Mouse (Mus musculus): Measurements from ENCODE around the gene Fndc3b. TPM values are rescaled to one million over a fixed set of nuclear protein-coding genes. Genes with fewer than 3 reads are reported as not detected.

The Fndc3b gene
- polyA plus RNA-seq, 1 experiment: 0.04 TPM

DNA sequence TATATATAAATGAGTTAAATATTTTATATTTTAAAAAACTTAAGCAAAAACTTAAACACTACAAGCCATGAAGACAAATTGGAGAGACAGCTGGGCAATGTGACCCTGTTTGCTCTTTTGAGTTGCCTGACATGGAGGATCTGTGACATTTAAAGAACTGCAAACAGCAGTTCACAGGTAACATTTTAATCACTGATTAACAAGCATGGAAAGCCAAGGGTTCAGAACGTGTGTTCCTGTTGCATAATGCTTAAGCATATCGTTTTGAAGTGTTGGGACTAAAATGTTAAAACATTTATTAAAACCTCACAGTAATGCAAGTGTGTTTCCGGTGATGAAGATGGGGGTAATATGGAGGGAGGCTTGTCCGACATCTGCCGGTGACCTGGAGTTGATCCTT, 99.1 kb downstream of the Fndc3b start:
- Histone ChIP-seq H3K9me3 (ENCODE audit: control insufficient read depth, low read length) (no peaks in the 10 kb centered on the region), H3K27me3 (ENCODE audit: control insufficient read depth) (peaks cover 2% of the 10 kb centered on the region; the same call in 1 of the 2 replicates), H3K36me3 (ENCODE audit: control insufficient read depth) (no peaks in the 10 kb centered on the region; the same call in 1 of the 2 replicates), H3K4me1 (ENCODE audit: control insufficient read depth) (peaks cover 4% of the 10 kb centered on the region; the same call in 1 of the 2 replicates), H3K4me3 (replicated peaks) (no peak overlapping the region)
- TF ChIP-seq TAL1 (IDR thresholded peaks at IDR 0.05; ENCODE audit: low read length) (no peak), GATA1 (IDR thresholded peaks at IDR 0.05; ENCODE audit: low read length) (no peak)

DNA sequence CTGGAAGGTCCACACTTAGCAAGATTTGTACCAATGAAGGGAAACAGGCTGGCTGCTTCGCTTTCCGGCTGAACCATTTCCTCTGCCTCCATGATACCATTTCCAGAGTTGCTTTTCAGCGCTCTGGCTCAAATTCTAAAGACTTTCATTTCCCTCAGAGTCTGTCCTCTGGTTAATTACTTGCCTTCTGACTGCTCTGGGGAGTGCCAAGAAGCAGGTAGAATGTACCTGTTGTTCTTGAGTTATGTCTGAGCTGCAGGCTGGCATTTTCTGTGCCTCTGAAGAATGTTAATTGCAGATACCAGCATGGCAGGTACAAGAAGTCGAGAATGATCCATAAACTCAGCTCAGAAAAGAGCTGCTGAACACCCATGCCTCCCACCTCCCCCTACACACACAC, 100.6 kb downstream of the Fndc3b start:
- no peaks in the 10 kb centered on the region for H3K9me3 ChIP-seq (ENCODE audit: control insufficient read depth, low read length)
- H3K36me3 ChIP-seq (ENCODE audit: control insufficient read depth): no peaks in the 10 kb centered on the region; the same call in 1 of the 2 replicates
- no peak overlapping the region for H3K4me3 ChIP-seq (replicated peaks)
- TF ChIP-seq GATA1 (IDR thresholded peaks at IDR 0.05; ENCODE audit: low read length) (no peak), TAL1 (IDR thresholded peaks at IDR 0.05; ENCODE audit: low read length) (no peak)
- peaks cover 2% of the 10 kb centered on the region; the same call in 1 of the 2 replicates for H3K4me1 ChIP-seq (ENCODE audit: control insufficient read depth)
- peaks cover 2% of the 10 kb centered on the region; the same call in 1 of the 2 replicates for H3K27me3 ChIP-seq (ENCODE audit: control insufficient read depth)

DNA sequence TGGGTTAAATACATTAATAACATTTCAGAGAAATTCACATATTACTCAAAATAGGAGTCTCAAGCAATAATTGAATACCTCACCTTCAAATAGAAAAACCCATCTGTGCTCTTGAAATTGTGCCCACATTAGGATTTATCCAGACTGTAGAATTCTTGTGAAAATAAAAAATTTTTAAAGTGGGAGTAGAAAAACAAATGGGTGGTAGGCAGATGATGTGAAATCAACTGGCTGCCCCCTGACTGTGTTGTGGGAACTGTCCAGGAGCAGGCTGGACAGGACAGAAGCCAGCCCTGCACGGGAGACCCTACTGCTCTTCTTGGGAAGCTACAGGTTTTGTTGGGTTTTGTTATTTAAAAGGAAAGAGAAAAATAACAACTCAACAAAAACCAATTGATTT, 101.0 kb downstream of the Fndc3b start:
- H3K4me1 ChIP-seq (ENCODE audit: control insufficient read depth): peaks cover 2% of the 10 kb centered on the region; the same call in 1 of the 2 replicates
- TF ChIP-seq TAL1 (IDR thresholded peaks at IDR 0.05; ENCODE audit: low read length) (no peak), GATA1 (IDR thresholded peaks at IDR 0.05; ENCODE audit: low read length) (no peak)
- H3K27me3 ChIP-seq (ENCODE audit: control insufficient read depth): peaks cover 2% of the 10 kb centered on the region; the same call in 1 of the 2 replicates
- H3K9me3 ChIP-seq (ENCODE audit: control insufficient read depth, low read length): no peaks in the 10 kb centered on the region
- no peak overlapping the region for H3K4me3 ChIP-seq (replicated peaks)
- H3K36me3 ChIP-seq (ENCODE audit: control insufficient read depth): no peaks in the 10 kb centered on the region; the same call in 1 of the 2 replicates

DNA sequence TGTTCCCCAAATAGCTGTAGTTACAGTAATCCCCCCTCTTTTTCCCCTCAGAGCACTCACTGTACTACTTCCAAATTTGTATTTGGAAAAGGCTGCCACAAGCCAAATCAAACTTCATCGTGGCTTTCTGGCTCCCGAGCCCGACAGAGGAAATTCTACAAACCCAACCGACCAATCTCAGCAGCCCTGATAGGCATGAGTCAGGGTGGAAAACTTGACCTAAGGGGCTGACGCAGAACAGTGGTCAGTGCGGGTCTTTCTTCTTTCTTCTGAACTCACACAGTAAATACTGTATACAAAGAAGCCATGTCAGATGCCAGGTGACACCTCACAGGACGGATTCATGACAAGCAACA, 103.3 kb downstream of the Fndc3b start:
- H3K4me1 ChIP-seq (ENCODE audit: control insufficient read depth): no peaks in the 10 kb centered on the region; the same call in 1 of the 2 replicates
- H3K36me3 ChIP-seq (ENCODE audit: control insufficient read depth): no peaks in the 10 kb centered on the region
- H3K4me3 ChIP-seq (replicated peaks): no peak overlapping the region
- no peaks in the 10 kb centered on the region for H3K9me3 ChIP-seq (ENCODE audit: control insufficient read depth, low read length)
- TF ChIP-seq GATA1 (IDR thresholded peaks at IDR 0.05; ENCODE audit: low read length) (no peak), TAL1 (IDR thresholded peaks at IDR 0.05; ENCODE audit: low read length) (no peak)
- H3K27me3 ChIP-seq (ENCODE audit: control insufficient read depth): peaks cover 2% of the 10 kb centered on the region; the same call in 1 of the 2 replicates

DNA sequence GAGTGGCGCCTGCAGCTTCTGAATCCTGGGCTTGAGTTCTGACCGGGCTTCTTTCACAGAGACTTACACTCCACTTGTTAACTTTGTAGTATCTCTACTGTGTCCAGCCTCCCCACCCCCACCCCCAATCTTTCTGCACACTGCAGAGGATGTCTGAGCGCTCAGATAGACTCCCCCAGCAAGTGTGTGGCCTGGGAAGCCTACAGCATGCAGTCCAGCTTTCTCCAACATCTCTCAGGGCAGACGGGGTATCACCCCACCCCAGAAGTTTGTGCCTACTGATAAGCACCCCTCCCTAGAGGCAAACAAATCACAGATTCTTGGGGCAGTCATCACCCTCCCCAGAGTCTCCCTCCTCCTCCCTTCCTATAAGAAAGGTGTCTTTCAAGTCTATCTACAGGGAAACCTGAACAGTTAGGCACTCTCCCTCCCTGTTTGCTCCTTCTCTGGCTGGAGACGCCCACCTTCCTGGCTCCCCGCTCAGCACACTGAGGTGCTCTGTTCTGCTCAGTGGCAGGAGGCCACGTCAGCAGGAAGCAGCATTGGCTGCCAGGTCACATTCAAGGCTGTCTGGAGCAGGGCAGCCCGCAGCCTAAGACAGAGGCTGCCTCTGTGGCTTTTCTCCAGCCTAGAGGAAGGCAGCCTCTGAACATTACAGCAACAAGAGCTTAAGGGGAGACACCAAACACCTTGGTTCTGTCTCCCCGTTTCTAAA, 103.9 kb downstream of the Fndc3b start:
- TF ChIP-seq GATA1 (IDR thresholded peaks at IDR 0.05; ENCODE audit: low read length) (no peak), TAL1 (IDR thresholded peaks at IDR 0.05; ENCODE audit: low read length) (no peak)
- Histone ChIP-seq H3K9me3 (ENCODE audit: control insufficient read depth, low read length) (no peaks in the 10 kb centered on the region), H3K27me3 (ENCODE audit: control insufficient read depth) (peaks cover 2% of the 10 kb centered on the region; the same call in 1 of the 2 replicates)

DNA sequence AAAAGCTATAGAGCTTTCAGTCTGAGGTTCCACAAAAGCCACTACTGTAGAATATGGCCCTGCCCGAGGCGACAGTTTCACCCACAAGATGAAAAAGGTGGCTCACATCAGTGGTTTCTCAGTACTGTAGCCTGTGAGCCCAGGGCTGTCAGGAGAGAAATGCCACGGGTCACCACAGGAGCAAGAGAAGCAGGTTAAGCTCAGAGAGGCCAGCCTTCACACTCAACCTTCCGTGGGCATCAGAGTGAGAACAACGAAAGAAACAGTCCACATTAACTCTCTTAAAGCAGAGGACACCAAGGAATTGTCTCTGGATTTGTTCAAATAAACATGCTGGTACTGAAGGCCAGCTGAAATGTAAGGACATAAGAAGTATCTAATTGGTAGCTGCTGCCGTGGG, 104.5 kb downstream of the Fndc3b start:
- H3K4me1 ChIP-seq (ENCODE audit: control insufficient read depth): no peaks in the 10 kb centered on the region; the same call in 1 of the 2 replicates
- peaks cover 2% of the 10 kb centered on the region; the same call in 1 of the 2 replicates for H3K27me3 ChIP-seq (ENCODE audit: control insufficient read depth)
- H3K36me3 ChIP-seq (ENCODE audit: control insufficient read depth): no peaks in the 10 kb centered on the region
- H3K4me3 ChIP-seq (replicated peaks): no peak overlapping the region
- TF ChIP-seq GATA1 (IDR thresholded peaks at IDR 0.05; ENCODE audit: low read length): no peak
- no peak for TF ChIP-seq TAL1 (IDR thresholded peaks at IDR 0.05; ENCODE audit: low read length)
- no peaks in the 10 kb centered on the region for H3K9me3 ChIP-seq (ENCODE audit: control insufficient read depth, low read length)

More for the DNA sequence above, 103.9 kb downstream of the Fndc3b start:
- Histone ChIP-seq H3K36me3 (ENCODE audit: control insufficient read depth) (no peaks in the 10 kb centered on the region), H3K4me3 (replicated peaks) (no peak overlapping the region), H3K4me1 (ENCODE audit: control insufficient read depth) (no peaks in the 10 kb centered on the region; the same call in 1 of the 2 replicates)

DNA sequence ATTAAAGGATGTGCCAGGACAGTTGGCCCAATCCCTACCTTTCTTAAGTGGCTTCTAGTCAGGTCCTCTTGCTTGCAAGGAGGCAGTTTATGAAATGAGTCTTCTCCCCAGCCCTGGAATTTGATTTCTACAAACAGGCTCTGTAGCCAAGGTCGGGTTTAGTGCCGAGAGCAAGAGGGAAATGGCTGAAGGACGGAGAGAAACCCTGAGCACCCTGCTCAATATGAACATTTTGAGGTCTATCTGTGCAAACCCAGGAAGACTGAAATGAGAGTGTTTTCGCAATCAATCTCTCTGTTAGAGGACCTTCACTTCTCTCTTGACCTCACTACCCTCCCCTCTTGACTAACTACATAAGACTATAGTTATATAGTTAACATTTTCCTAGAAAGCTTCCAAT, 105.5 kb downstream of the Fndc3b start:
- Histone ChIP-seq H3K4me3 (replicated peaks) (no peak overlapping the region), H3K27me3 (ENCODE audit: control insufficient read depth) (peaks cover 2% of the 10 kb centered on the region; the same call in 1 of the 2 replicates)
- TF ChIP-seq TAL1 (IDR thresholded peaks at IDR 0.05; ENCODE audit: low read length) (no peak), GATA1 (IDR thresholded peaks at IDR 0.05; ENCODE audit: low read length) (no peak)

DNA sequence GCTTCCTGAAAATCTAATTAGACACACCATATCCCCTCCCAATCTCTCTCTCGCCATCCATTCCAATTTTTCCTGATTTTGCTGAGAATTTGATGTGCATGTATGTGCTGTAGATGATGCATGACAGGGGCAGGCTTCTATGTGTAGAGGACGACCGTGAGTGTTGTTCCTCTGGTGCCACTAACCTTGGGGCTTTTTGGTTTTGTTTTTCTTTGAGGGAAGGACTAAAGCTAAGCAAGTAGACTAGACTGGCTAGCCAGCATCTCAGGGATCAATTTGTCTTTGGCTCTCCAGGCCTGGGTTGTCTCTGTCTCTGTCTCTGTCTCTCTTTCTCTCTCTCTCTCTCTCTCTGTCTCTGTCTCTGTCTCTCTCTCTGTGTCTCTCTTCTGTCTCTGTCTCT, 106.0 kb downstream of the Fndc3b start:
- Histone ChIP-seq H3K4me3 (replicated peaks) (no peak overlapping the region), H3K27me3 (ENCODE audit: control insufficient read depth) (peaks cover 2% of the 10 kb centered on the region; the same call in 1 of the 2 replicates), H3K36me3 (ENCODE audit: control insufficient read depth) (no peaks in the 10 kb centered on the region), H3K9me3 (ENCODE audit: control insufficient read depth, low read length) (no peaks in the 10 kb centered on the region), H3K4me1 (ENCODE audit: control insufficient read depth) (no peaks in the 10 kb centered on the region; the same call in 1 of the 2 replicates)
- TF ChIP-seq TAL1 (IDR thresholded peaks at IDR 0.05; ENCODE audit: low read length): no peak
- TF ChIP-seq GATA1 (IDR thresholded peaks at IDR 0.05; ENCODE audit: low read length): no peak

More for the DNA sequence above, 105.5 kb downstream of the Fndc3b start:
- H3K36me3 ChIP-seq (ENCODE audit: control insufficient read depth): no peaks in the 10 kb centered on the region
- H3K4me1 ChIP-seq (ENCODE audit: control insufficient read depth): no peaks in the 10 kb centered on the region; the same call in 1 of the 2 replicates
- H3K9me3 ChIP-seq (ENCODE audit: control insufficient read depth, low read length): no peaks in the 10 kb centered on the region

DNA sequence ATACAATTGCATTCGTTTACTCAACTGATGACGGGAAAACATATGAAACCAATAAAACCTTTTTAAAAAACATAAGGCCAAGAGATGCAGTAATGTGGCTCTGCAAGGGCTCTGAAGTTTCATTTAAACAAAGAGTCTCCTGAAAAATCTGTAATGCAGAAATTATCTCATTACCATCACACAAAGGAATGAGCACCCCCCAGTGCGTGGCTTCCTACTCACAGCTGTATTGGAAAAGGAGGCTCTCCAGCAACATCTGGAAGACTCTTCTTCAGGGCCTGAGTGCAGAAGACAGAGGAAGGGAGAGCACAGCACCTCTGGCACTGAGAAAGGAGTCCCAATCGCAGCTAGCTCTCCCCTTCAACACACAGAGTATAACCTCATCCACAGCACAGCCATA, 106.5 kb downstream of the Fndc3b start:
- Histone ChIP-seq H3K36me3 (ENCODE audit: control insufficient read depth) (no peaks in the 10 kb centered on the region), H3K27me3 (ENCODE audit: control insufficient read depth) (peaks cover 2% of the 10 kb centered on the region; the same call in 1 of the 2 replicates), H3K4me3 (replicated peaks) (no peak overlapping the region), H3K9me3 (ENCODE audit: control insufficient read depth, low read length) (no peaks in the 10 kb centered on the region), H3K4me1 (ENCODE audit: control insufficient read depth) (no peaks in the 10 kb centered on the region; the same call in 1 of the 2 replicates)
- TF ChIP-seq TAL1 (IDR thresholded peaks at IDR 0.05; ENCODE audit: low read length): no peak
- TF ChIP-seq GATA1 (IDR thresholded peaks at IDR 0.05; ENCODE audit: low read length): no peak
